Mouse (Mus musculus) cerebellum, adult 2 months (tissue): Measurements from ENCODE around the gene 9930021J03Rik.

ENCODE experiments used
- CTCF ChIP-seq: fragments of 200-500 bp; IDR thresholded peaks from 2 replicates; pipeline ENCODE4 v1.5.1; 2011; ENCODE audit warnings: low read depth, mild to moderate bottlenecking, control low read depth, low read length, moderate library complexity, borderline replicate concordance; ENCODE audit not compliant: insufficient read depth
- POLR2A ChIP-seq: fragments of 200-500 bp; IDR thresholded peaks from 2 replicates; pipeline ENCODE4 v1.6.1; 2011; ENCODE audit warnings: low read length, control low read depth, borderline replicate concordance; ENCODE audit not compliant: insufficient read depth

DNA sequence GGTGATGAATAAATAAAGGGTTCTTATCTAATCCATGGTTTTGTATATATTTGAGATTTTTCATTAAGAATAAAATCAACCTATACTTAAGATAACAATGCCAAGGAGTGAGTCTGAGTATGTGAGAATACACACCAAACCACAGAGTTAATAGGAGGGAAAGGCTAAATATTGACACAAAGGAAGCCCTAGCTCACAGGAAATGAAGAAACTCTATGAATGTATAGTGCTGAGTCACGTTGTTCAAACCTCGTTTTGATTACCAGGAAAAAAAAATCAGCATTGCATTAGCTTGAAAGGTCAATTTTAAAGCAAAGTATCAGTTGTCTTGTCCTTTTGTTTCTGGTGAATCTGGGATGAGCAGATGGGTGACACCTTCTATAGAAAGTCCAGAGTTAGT is 19.2 kb upstream of the 9930021J03Rik start:
- TF ChIP-seq CTCF, result no peak
- no peak for TF ChIP-seq POLR2A
